Mouse (Mus musculus) cortical plate, adult 2 months (tissue): ENCODE results near the gene Ric8b. TPM values are rescaled to one million over a fixed set of nuclear protein-coding genes. Genes with fewer than 3 reads are reported as not detected.
A peak's percentile ranks its signal among the peaks of the same experiment; 100 is the strongest.

Source experiments
- H3K27ac ChIP-seq: fragments of 200-500 bp; 2 replicates; pipeline ENCODE4 v1.5.1; 2012; ENCODE audit warnings: low read length, control low read depth, inconsistent platforms; ENCODE audit not compliant: insufficient read depth
- H3K4me1 ChIP-seq: fragments of 200-500 bp; 2 replicates; pipeline ENCODE4 v1.6.1; 2011; ENCODE audit warnings: low read length; ENCODE audit not compliant: control insufficient read depth, insufficient read depth
- H3K4me3 ChIP-seq: fragments of 200-500 bp; 2 replicates; pipeline ENCODE4 v1.5.1; 2011; ENCODE audit warnings: mild to moderate bottlenecking, low read length, control low read depth; ENCODE audit not compliant: insufficient read depth
- CTCF ChIP-seq: fragments of 200-500 bp; IDR thresholded peaks from 2 replicates; pipeline ENCODE4 v1.5.1; 2011; ENCODE audit warnings: mild to moderate bottlenecking, control low read depth, low read length; ENCODE audit not compliant: insufficient read depth; ENCODE audit errors: extremely low read depth
- POLR2A ChIP-seq: fragments of 200-500 bp; IDR thresholded peaks from 2 replicates; pipeline ENCODE4 v1.6.1; 2011; ENCODE audit warnings: mild to moderate bottlenecking, low read length, control low read depth; ENCODE audit not compliant: insufficient read depth; ENCODE audit errors: extremely low read depth
- polyA plus RNA-seq: library from polyadenylated mRNA; depleted of rRNA; stranded (reverse); fragments of >200 nt; gene quantifications from 2 replicates; pipeline ENCODE4 v1.2.3, GENCODE M21; 2012

The Ric8b gene
- polyA plus RNA-seq, 1 experiment, result 39.7 TPM

GRCm38 (mm10) chr10:84908471-84908870 lies 8.9 kb upstream of the Ric8b start:
- Histone ChIP-seq H3K4me3 (no peak overlapping the region), H3K4me1 (peaks cover 12% of the 10 kb centered on the region), H3K27ac (no peak overlapping the region)
- no peak for TF ChIP-seq CTCF
- TF ChIP-seq POLR2A, result no peak

- Histone ChIP-seq H3K27ac (no peak overlapping the region), H3K4me3 (no peak overlapping the region), H3K4me1 (peaks cover 11% of the 10 kb centered on the region)
- TF ChIP-seq CTCF, result no peak
- 0 out of 2 replicates have a peak, but pooled peaks have one; percentile 35 for TF ChIP-seq POLR2A
Measured at GRCm38 (mm10) chr10:84909021-84909801, 8.2 kb upstream of the Ric8b start.

- Histone ChIP-seq H3K27ac (no peak overlapping the region; the same call in 1 of the 2 replicates), H3K4me3 (no peak overlapping the region), H3K4me1 (peaks cover 11% of the 10 kb centered on the region)
- TF ChIP-seq POLR2A (no peak), CTCF (no peak)
Measured at GRCm38 (mm10) chr10:84910194-84910593, 7.2 kb upstream of the Ric8b start.

- Histone ChIP-seq H3K4me1 (peaks cover 11% of the 10 kb centered on the region), H3K4me3 (no peak overlapping the region), H3K27ac (no peak overlapping the region)
- no peak for TF ChIP-seq CTCF
- TF ChIP-seq POLR2A, result no peak
Measured at GRCm38 (mm10) chr10:84910758-84911384, 6.5 kb upstream of the Ric8b start.

GRCm38 (mm10) chr10:84913148-84913547 lies 4.3 kb upstream of the Ric8b start:
- no peak overlapping the region for H3K27ac ChIP-seq
- no peak overlapping the region for H3K4me3 ChIP-seq
- TF ChIP-seq CTCF, result no peak
- no peak for TF ChIP-seq POLR2A
- H3K4me1 ChIP-seq, result peaks cover 5% of the 10 kb centered on the region; the same call in 1 of the 2 replicates

GRCm38 (mm10) chr10:84915476-84915875 lies 1.9 kb upstream of the Ric8b start:
- H3K4me3 ChIP-seq, result no peak overlapping the region
- H3K4me1 ChIP-seq, result no peaks in the 10 kb centered on the region
- H3K27ac ChIP-seq, result no peak overlapping the region
- TF ChIP-seq CTCF, result no peak

- H3K4me1 ChIP-seq, result peaks cover 1% of the 10 kb centered on the region; the same call in 1 of the 2 replicates
- no peak for TF ChIP-seq POLR2A
- TF ChIP-seq CTCF, result no peak
- peak overlapping the region; percentile 97 for H3K27ac ChIP-seq
- H3K4me3 ChIP-seq, result peak overlapping the region; percentile 74
Measured at GRCm38 (mm10) chr10:84917731-84918095, 297 bp downstream of the Ric8b start.

GRCm38 (mm10) chr10:84926336-84926735 lies 8.9 kb downstream of the Ric8b start:
- no peak for TF ChIP-seq POLR2A
- no peak for TF ChIP-seq CTCF
- no peak overlapping the region for H3K4me3 ChIP-seq
- H3K4me1 ChIP-seq, result peaks cover 1% of the 10 kb centered on the region; the same call in 1 of the 2 replicates
- no peak overlapping the region for H3K27ac ChIP-seq

- TF ChIP-seq CTCF, result no peak
- TF ChIP-seq POLR2A, result no peak
- Histone ChIP-seq H3K4me3 (no peak overlapping the region), H3K4me1 (peaks cover 1% of the 10 kb centered on the region; the same call in 1 of the 2 replicates), H3K27ac (no peak overlapping the region)
Measured at GRCm38 (mm10) chr10:84926885-84927284, 9.5 kb downstream of the Ric8b start.

GRCm38 (mm10) chr10:84928465-84928864 lies 11.0 kb downstream of the Ric8b start:
- TF ChIP-seq POLR2A (no peak), CTCF (no peak)
- Histone ChIP-seq H3K4me3 (no peak overlapping the region), H3K4me1 (peaks cover 1% of the 10 kb centered on the region; the same call in 1 of the 2 replicates), H3K27ac (no peak overlapping the region)
